Mouse (Mus musculus) liver, adult 2 months (tissue): Measurements from ENCODE around the gene Il21r.

Source experiments
- CTCF ChIP-seq: fragments of 200-500 bp; IDR thresholded peaks from 2 replicates; pipeline ENCODE4 v1.5.1; 2011; ENCODE audit warnings: low read depth, low read length, control low read depth
- POLR2A ChIP-seq: fragments of 200-500 bp; IDR thresholded peaks from 2 replicates; pipeline ENCODE4 v1.6.1; 2011; ENCODE audit warnings: low read length, control low read depth; ENCODE audit not compliant: insufficient read depth; ENCODE audit errors: extremely low read depth

DNA sequence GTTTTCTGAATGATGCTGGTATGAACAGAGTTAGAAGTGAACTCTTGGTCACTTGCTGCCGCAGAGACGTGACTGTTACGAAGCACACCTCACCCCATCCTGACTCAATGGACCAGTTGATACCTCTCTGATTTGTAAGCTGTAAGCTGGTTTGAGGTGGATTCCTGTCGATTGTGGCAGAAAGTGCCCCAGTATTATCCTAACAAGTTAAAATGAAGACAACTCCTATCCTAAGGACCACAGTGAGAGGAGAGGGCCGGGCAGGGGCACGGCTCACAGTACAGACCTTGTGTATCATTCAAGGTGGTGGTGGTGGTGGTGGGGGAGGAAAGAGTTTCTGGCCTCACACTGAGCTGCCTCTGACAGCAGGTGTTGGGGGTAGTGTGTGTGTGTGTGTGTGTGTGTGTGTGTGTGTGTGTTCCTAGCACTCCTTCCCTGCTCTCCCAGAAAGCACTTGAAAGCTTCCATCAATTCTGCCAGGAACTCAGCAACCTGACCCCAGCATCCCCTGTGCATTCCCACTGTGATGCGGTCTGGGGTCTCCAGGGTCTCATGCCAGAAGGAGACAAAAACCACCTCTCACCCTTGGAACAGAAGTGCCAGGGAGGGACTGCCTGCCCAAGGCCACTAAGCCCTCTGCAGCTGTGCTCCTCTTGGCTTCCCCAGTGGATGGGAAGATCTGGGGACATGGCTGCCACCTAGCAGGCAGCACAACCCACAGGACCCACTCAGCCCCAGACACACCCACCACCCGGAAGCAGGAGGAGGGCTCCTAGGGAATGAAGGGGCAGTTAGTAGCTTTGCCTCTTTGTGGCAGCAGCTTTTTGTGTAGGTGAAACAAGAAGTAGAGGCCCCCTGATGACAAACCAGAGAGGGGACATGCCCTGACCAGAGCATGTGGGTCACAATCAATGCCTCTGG lies 34.3 kb downstream of the Il21r start:
- no peak for TF ChIP-seq CTCF
- no peak for TF ChIP-seq POLR2A
